Mouse (Mus musculus): ENCODE data around the gene Hsd17b14.
A peak's percentile ranks its signal among the peaks of the same experiment; 100 is the strongest.

Gene Hsd17b14

GRCm38 (mm10) chr7:45567112-45567779 is 12.6 kb downstream of the Hsd17b14 start:
- DNase-seq (ENCODE audit: low spot score in 2 of 2), result no peak

- peak; percentile 85 to 87 for DNase-seq (ENCODE audit: low spot score in 2 of 2)
Measured at GRCm38 (mm10) chr7:45567780-45568516, 13.3 kb downstream of the Hsd17b14 start.

- DNase-seq (ENCODE audit: low spot score in 2 of 2), result no peak
Measured at GRCm38 (mm10) chr7:45568601-45569473, 14.1 kb downstream of the Hsd17b14 start.

GRCm38 (mm10) chr7:45570103-45570741 is 15.5 kb downstream of the Hsd17b14 start, which contains the start of gene Bcat2:
Gene Bcat2 (plus strand): TSS chr7:45570153.
- DNase-seq (ENCODE audit: low spot score in 2 of 2), result peak; percentile 37 to 47

- no peak for DNase-seq (ENCODE audit: low spot score in 2 of 2)
Measured at GRCm38 (mm10) chr7:45571966-45572365, 17.3 kb downstream of the Hsd17b14 start.

DNA sequence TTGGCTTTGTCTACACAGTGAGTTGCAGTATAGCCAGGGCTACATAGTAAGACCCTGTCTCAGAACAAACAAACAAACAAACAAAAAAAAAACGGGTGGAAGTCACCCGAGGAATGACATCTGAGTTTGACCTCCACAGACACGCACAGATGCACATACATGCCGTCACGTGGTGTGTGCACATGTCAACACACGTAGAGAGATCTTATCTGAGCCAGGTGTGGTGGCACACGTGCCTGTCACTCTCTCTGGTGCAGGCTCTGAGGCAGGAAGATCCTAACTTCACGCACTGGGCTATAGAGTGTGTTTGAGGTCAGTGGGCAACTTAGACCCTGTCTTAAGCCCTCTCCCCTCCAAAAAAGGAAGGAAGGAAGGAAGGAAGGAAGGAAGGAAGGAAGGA is 19.3 kb downstream of the Hsd17b14 start:
- no peak for DNase-seq (ENCODE audit: low spot score in 2 of 2)

- DNase-seq (ENCODE audit: low spot score in 2 of 2), result no peak
Measured at GRCm38 (mm10) chr7:45574472-45575379, 20.0 kb downstream of the Hsd17b14 start.

- no peak for DNase-seq (ENCODE audit: low spot score in 2 of 2)
Measured at GRCm38 (mm10) chr7:45585923-45586322, 31.2 kb downstream of the Hsd17b14 start.

- DNase-seq (ENCODE audit: low spot score in 2 of 2), result no peak
Measured at GRCm38 (mm10) chr7:45587631-45588592, 33.2 kb downstream of the Hsd17b14 start.

DNA sequence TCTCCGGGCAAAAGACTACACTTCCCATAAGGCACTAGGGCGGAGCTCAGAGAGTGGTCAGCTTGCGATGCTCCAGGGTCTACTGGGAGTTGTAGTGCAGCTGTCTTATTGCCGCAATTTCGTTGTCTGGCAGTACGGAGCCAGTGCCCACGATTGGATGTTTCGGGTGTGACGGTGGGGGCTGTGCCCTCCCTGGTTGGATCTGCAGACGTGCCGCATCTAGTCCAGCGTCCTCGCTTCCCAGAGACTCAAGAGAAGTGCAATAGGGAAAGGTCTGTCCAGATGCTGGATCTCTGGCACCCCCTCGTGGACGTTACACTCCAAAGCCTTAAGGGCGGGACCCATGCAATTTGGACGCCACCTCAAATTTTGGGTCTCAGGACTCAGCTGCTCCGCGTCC is 34.5 kb downstream of the Hsd17b14 start:
- peak; percentile 98 to 99 for DNase-seq (ENCODE audit: low spot score in 2 of 2)

DNA sequence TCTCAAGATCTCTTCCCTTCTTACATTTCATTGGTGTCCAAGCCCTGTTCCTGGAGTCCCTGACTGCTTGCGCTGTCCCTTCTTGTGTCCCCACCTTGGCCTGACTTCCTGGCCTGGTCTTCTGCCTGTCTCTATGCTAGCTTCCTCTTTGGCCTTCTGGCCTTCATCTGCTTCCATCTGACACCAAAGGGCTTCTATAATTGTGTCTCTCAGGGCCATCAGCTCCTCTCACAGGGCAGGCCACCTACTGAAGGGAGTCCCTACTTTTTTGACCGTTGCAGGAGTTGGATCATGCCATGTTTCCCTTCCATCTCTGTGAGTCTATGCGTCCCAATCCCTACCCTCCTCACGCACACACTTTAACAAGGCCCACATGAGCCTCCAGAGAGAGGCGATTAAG is 35.2 kb downstream of the Hsd17b14 start:
- DNase-seq (ENCODE audit: low spot score in 2 of 2), result no peak

GRCm38 (mm10) chr7:45590874-45591273 is 36.2 kb downstream of the Hsd17b14 start:
- no peak for DNase-seq (ENCODE audit: low spot score in 2 of 2)

DNA sequence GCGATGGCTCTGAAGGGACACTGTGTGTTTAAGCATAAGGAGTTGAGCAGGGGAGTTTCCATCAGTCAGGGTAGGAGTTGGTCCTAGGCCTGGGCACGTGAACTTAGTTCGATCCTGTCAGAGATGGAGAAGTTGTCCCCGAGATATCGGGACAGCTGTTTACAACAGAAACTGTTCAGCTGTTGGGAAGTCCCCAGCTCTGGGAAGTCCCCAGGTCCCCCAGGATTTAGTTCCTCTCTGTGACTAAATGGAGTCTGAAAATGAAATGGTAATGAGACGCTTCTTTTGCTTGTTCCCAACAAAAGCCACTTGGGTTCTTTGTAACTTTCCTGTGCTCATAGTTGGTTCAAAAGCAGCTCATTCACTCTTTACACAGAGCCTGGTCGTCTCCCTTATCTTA is 37.2 kb downstream of the Hsd17b14 start:
- no peak for DNase-seq (ENCODE audit: low spot score in 2 of 2)

DNA sequence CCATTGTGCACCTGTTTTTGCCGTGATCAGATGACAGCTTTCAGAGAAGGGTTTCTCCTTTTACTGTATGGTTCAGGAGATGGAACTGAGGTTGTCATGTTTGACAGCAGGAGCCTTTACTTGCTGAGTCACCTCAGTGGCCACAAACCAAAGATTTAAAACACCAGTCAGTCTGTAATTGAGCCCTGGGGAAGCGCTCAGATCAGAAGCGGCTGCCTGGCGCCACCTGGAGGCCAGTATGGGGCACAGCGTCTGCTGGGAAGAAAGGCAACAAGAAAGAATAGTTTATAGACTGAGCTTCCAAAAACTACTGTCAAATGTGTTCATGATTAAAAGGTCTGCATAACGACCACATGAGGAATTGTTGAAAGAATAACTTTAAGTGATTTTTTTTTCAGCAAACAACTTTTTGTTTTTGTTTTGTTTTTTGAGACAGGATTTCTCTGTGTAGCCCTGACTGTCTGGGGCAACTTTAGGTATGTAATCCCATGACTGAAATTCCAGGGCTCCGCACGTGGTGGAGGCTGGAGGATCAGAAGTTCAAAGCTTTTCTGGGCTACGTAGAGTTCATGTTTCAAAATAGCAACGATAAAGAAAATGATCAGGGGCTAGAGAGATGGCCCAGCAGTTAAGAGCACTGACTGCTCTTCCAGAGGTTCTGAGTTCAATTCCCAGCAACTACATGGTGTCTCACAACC is 38.6 kb downstream of the Hsd17b14 start:
- peak; percentile 18 to 37 for DNase-seq (ENCODE audit: low spot score in 2 of 2)

DNA sequence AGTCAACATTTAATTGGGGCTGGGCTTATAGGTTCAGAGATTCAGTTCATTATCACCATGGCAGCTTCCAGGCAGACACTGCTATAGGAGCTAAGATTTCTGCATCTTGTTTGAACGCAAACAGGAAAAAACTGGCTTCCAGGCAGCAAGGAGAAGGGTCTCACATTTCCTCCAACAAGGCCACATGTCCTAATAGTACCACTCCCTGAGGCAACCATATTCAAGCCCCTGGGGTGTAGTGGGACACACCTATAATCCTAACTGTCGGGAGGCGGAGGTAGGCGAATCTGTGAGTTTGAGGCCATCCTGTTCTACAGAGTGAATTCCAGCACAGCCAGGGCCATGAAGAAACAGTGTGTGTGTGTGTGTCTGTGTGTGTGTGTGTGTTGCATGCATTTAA is 40.5 kb downstream of the Hsd17b14 start:
- no peak for DNase-seq (ENCODE audit: low spot score in 2 of 2)

- no peak for DNase-seq (ENCODE audit: low spot score in 2 of 2)
Measured at GRCm38 (mm10) chr7:45596107-45596506, 41.4 kb downstream of the Hsd17b14 start.

DNA sequence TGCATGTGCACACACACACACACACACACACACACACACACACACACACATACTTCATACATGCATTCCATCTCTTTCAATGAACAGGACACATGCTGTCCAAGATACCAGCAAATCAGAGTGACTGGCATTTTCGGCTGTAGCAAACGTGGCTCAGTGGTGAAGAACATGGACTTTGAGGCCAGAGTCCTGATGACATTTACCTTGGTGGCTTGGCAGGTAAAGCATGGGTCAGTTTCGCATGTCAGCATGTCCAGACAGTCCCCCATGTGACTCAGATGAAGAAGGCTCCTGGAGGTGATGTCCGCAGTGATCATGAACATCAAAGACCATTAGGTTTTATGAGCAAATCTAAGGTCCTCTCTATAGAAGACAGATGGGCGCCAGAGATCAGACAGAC is 42.3 kb downstream of the Hsd17b14 start:
- no peak for DNase-seq (ENCODE audit: low spot score in 2 of 2)

DNA sequence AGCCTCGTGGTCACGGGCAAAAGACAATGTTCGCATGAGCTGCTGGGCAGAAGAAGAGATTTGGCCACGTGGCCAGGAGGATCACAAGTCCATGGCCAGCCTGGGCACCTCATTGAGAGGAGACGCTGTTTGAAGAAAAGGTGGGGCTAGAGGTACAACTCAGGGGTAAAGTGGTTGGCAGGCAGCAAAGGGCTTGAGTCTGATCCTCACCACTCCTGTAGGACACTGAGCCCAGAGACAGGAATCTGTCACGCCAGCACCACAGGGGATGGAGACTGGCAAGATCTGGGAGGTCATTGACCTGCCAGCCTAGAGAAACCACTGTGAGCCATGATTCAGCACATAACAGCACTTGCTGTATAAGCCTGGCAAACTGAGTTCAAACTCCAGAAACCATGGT is 42.8 kb downstream of the Hsd17b14 start:
- DNase-seq (ENCODE audit: low spot score in 2 of 2), result no peak

Measured in right cerebral cortex, postnatal 36 days (tissue).